Mouse (Mus musculus): ENCODE results near the gene Prickle1. TPM values are rescaled to one million over a fixed set of nuclear protein-coding genes. Genes with fewer than 3 reads are reported as not detected.

The Prickle1 gene
- polyA plus RNA-seq, 1 experiment: 1.9 TPM

- no peak for TF ChIP-seq CTCF (IDR thresholded peaks at IDR 0.05; ENCODE audit: extremely low read depth, insufficient read length, insufficient replicate concordance, low read depth, low read length)
- TF ChIP-seq POLR2A (IDR thresholded peaks at IDR 0.05; ENCODE audit: low read depth, low read length): no peak
Observed at GRCm38 (mm10) chr15:93453296-93453695, 142.4 kb downstream of the Prickle1 start.

More at GRCm38 (mm10) chr15:93453296-93453695, 142.4 kb downstream of the Prickle1 start:
- H3K27ac ChIP-seq (ENCODE audit: insufficient read depth, low read depth, low read length): no peak overlapping the region
- no peaks in the 10 kb centered on the region for H3K4me1 ChIP-seq (ENCODE audit: control insufficient read depth, insufficient read depth, insufficient read length, low read length)
- H3K4me3 ChIP-seq (ENCODE audit: low read depth, low read length): no peak overlapping the region
- no peaks in the 10 kb centered on the region for H3K27me3 ChIP-seq (ENCODE audit: control insufficient read depth, insufficient read depth, low read length)
- H3K36me3 ChIP-seq (ENCODE audit: control insufficient read depth, insufficient read depth, low read length): peaks cover 9% of the 10 kb centered on the region; the same call in 1 of the 2 replicates
- WGBS: 82% methylated on average over 1 of the region's 1 CpGs

Other genes with a start within 250 kb of the Prickle1 start
- 4.7 and 14.2 TPM in 2 replicates for gene Zcrb1, start 197.6 kb downstream of the Prickle1 start, polyA plus RNA-seq (2012; rRNA removed)
- gene Pphln1, start 197.5 kb downstream of the Prickle1 start, polyA plus RNA-seq (2012; rRNA removed): 2.3 TPM in 2 replicates

All from small intestine, adult 2 months (tissue).